Mouse (Mus musculus): Measurements from ENCODE around the gene H2-Eb1. TPM values are rescaled to one million over a fixed set of nuclear protein-coding genes. Genes with fewer than 3 reads are reported as not detected.

H2-Eb1 gene
- total and polyA plus RNA-seq, 2 experiments from 2014 or later, result 2.1 to 2.7 TPM

- H3K4me2 ChIP-seq (ENCODE audit: low read depth), result peak overlapping the region; percentile 92
- peak; percentile 22; the same call in 1 of the 2 replicates for TF ChIP-seq CTCF (IDR thresholded peaks at IDR 0.05; ENCODE audit: low read depth)
- no peaks in the 10 kb centered on the region for H3K36me3 ChIP-seq (ENCODE audit: insufficient read depth)
- no peak for DNase-seq
- ATAC-seq, result no peak
- H3K9me3 ChIP-seq (ENCODE audit: low read length), result no peaks in the 10 kb centered on the region
- no peak overlapping the region for H3K27ac ChIP-seq (ENCODE audit: low read depth, low read length)
- peaks cover 5% of the 10 kb centered on the region for H3K4me1 ChIP-seq (ENCODE audit: insufficient read depth)
- H3K4me3 ChIP-seq (ENCODE audit: low read depth, low read length), result peak overlapping the region; percentile 43
- WGBS, result 8% methylated on average over 14 of the region's 14 CpGs
- peaks cover 28% of the 10 kb centered on the region for H3K27me3 ChIP-seq (ENCODE audit: insufficient read depth, low read length)
- no peak overlapping the region for H3K9ac ChIP-seq
Measured at GRCm38 (mm10) chr17:34263811-34264371, 41.8 kb upstream of the H2-Eb1 start.

- H3K9ac ChIP-seq, result peak overlapping the region; percentile 14; the same call in 1 of the 2 replicates
- H3K4me1 ChIP-seq (ENCODE audit: insufficient read depth), result peaks cover 5% of the 10 kb centered on the region
- H3K9me3 ChIP-seq (ENCODE audit: low read length), result no peaks in the 10 kb centered on the region
- WGBS, result 2% methylated on average over 89 of the region's 93 CpGs
- no peak for TF ChIP-seq CTCF (IDR thresholded peaks at IDR 0.05; ENCODE audit: low read depth)
- ATAC-seq, result no peak
- H3K36me3 ChIP-seq (ENCODE audit: insufficient read depth), result no peaks in the 10 kb centered on the region
- H3K4me2 ChIP-seq (ENCODE audit: low read depth), result peak overlapping the region; percentile 92
- peak; percentile 45 for DNase-seq
- peaks cover 28% of the 10 kb centered on the region for H3K27me3 ChIP-seq (ENCODE audit: insufficient read depth, low read length)
- H3K4me3 ChIP-seq (ENCODE audit: low read depth, low read length), result peak overlapping the region; percentile 43
- no peak overlapping the region for H3K27ac ChIP-seq (ENCODE audit: low read depth, low read length)
Measured at GRCm38 (mm10) chr17:34264452-34265351, 41.0 kb upstream of the H2-Eb1 start.

GRCm38 (mm10) chr17:34268262-34268661, 37.4 kb upstream of the H2-Eb1 start:
- 68% methylated on average over 2 of the region's 2 CpGs for WGBS
- H3K9me3 ChIP-seq (ENCODE audit: low read length), result no peaks in the 10 kb centered on the region
- TF ChIP-seq CTCF (IDR thresholded peaks at IDR 0.05; ENCODE audit: low read depth), result no peak
- DNase-seq, result no peak
- H3K4me1 ChIP-seq (ENCODE audit: insufficient read depth), result peaks cover 5% of the 10 kb centered on the region
- H3K4me3 ChIP-seq (ENCODE audit: low read depth, low read length), result no peak overlapping the region
- H3K9ac ChIP-seq, result no peak overlapping the region
- H3K27ac ChIP-seq (ENCODE audit: low read depth, low read length), result no peak overlapping the region
- no peak overlapping the region for H3K4me2 ChIP-seq (ENCODE audit: low read depth)
- H3K36me3 ChIP-seq (ENCODE audit: insufficient read depth), result no peaks in the 10 kb centered on the region
- no peak for ATAC-seq
- peaks cover 22% of the 10 kb centered on the region for H3K27me3 ChIP-seq (ENCODE audit: insufficient read depth, low read length)

GRCm38 (mm10) chr17:34268748-34269147, 36.9 kb upstream of the H2-Eb1 start:
- TF ChIP-seq CTCF (IDR thresholded peaks at IDR 0.05; ENCODE audit: low read depth), result no peak
- ATAC-seq (no peak), DNase-seq (no peak)
- H3K9me3 ChIP-seq (ENCODE audit: low read length), result no peaks in the 10 kb centered on the region
- peaks cover 5% of the 10 kb centered on the region for H3K4me1 ChIP-seq (ENCODE audit: insufficient read depth)
- no peak overlapping the region for H3K4me2 ChIP-seq (ENCODE audit: low read depth)
- peaks cover 18% of the 10 kb centered on the region for H3K27me3 ChIP-seq (ENCODE audit: insufficient read depth, low read length)
- 86% methylated on average over 2 of the region's 2 CpGs for WGBS
- no peak overlapping the region for H3K27ac ChIP-seq (ENCODE audit: low read depth, low read length)
- no peaks in the 10 kb centered on the region for H3K36me3 ChIP-seq (ENCODE audit: insufficient read depth)
- H3K4me3 ChIP-seq (ENCODE audit: low read depth, low read length), result no peak overlapping the region
- H3K9ac ChIP-seq, result no peak overlapping the region

- no peaks in the 10 kb centered on the region for H3K9me3 ChIP-seq (ENCODE audit: low read length)
- DNase-seq, result no peak
- no peak for ATAC-seq
- no peak for TF ChIP-seq CTCF (IDR thresholded peaks at IDR 0.05; ENCODE audit: low read depth)
- no peak overlapping the region for H3K9ac ChIP-seq
- peaks cover 9% of the 10 kb centered on the region for H3K27me3 ChIP-seq (ENCODE audit: insufficient read depth, low read length)
- no peak overlapping the region for H3K4me2 ChIP-seq (ENCODE audit: low read depth)
- H3K36me3 ChIP-seq (ENCODE audit: insufficient read depth), result no peaks in the 10 kb centered on the region
- no peak overlapping the region for H3K4me3 ChIP-seq (ENCODE audit: low read depth, low read length)
- WGBS, result 70% methylated on average over 4 of the region's 4 CpGs
- no peak overlapping the region for H3K27ac ChIP-seq (ENCODE audit: low read depth, low read length)
- no peaks in the 10 kb centered on the region for H3K4me1 ChIP-seq (ENCODE audit: insufficient read depth)
Measured at GRCm38 (mm10) chr17:34269817-34270216, 35.9 kb upstream of the H2-Eb1 start.

- 81% methylated on average over 2 of the region's 2 CpGs for WGBS
- no peaks in the 10 kb centered on the region for H3K36me3 ChIP-seq (ENCODE audit: insufficient read depth)
- no peaks in the 10 kb centered on the region for H3K9me3 ChIP-seq (ENCODE audit: low read length)
- no peaks in the 10 kb centered on the region for H3K4me1 ChIP-seq (ENCODE audit: insufficient read depth)
- ATAC-seq, result no peak
- DNase-seq, result no peak
- H3K27me3 ChIP-seq (ENCODE audit: insufficient read depth, low read length), result peaks cover 5% of the 10 kb centered on the region
- H3K9ac ChIP-seq, result no peak overlapping the region
- no peak overlapping the region for H3K4me2 ChIP-seq (ENCODE audit: low read depth)
- no peak overlapping the region for H3K27ac ChIP-seq (ENCODE audit: low read depth, low read length)
- no peak for TF ChIP-seq CTCF (IDR thresholded peaks at IDR 0.05; ENCODE audit: low read depth)
- H3K4me3 ChIP-seq (ENCODE audit: low read depth, low read length), result no peak overlapping the region
Measured at GRCm38 (mm10) chr17:34270230-34270629, 35.4 kb upstream of the H2-Eb1 start.

- Histone ChIP-seq H3K27me3 (ENCODE audit: insufficient read depth, low read length) (no peaks in the 10 kb centered on the region; the same call in 1 of the 2 replicates), H3K36me3 (ENCODE audit: insufficient read depth) (no peaks in the 10 kb centered on the region), H3K9ac (no peak overlapping the region), H3K4me2 (ENCODE audit: low read depth) (no peak overlapping the region), H3K9me3 (ENCODE audit: low read length) (no peaks in the 10 kb centered on the region), H3K4me1 (ENCODE audit: insufficient read depth) (no peaks in the 10 kb centered on the region), H3K4me3 (ENCODE audit: low read depth, low read length) (no peak overlapping the region), H3K27ac (ENCODE audit: low read depth, low read length) (no peak overlapping the region)
- TF ChIP-seq CTCF (IDR thresholded peaks at IDR 0.05; ENCODE audit: low read depth), result no peak
- ATAC-seq (no peak), DNase-seq (no peak)
- 78% methylated on average over 2 of the region's 2 CpGs for WGBS
Measured at GRCm38 (mm10) chr17:34270940-34271339, 34.7 kb upstream of the H2-Eb1 start.

All from forebrain, postnatal 0 days (tissue).